Comparison of ENCODE assay signal across 22 mouse cellular contexts in the genomic region with DNA sequence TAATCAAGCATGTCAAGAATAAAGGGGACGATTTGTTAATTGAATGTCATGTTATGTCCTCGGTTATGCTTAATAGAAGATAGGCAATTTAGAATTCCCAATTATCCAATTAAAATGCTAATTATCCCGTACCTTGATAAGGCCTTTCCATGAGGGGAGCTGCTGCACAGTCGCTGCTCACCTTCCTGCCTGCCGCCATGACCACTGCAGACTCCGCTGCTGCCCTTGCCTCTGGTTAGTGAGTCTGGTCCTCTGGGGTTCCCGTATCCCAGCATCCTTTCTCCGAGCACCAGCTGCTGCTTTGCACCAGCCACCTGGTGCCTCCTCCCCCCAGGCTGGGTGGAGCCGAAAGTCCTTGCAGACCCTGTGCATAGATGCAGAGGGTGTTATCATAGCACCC. TPM values are rescaled to one million over a fixed set of nuclear protein-coding genes. Genes with fewer than 3 reads are reported as not detected.
DNase-seq lines count a peak whose midpoint lies in the region; ATAC-seq lines count a peak whose summit lies in the region.
"Had no signal": no experiment of that assay in that cellular context is flagged by ENCODE, and none has a peak within 500 bp of the region (broad histone marks: within the 10 kb centered on the region; RNA-seq: fewer than 3 reads in every experiment).

No protein-coding gene starts in this region.

- H3K4me2 ChIP-seq in midbrain, embryonic 11.5 days, result no peak overlapping the region
- H3K4me2 ChIP-seq in midbrain, embryonic 16.5 days (ENCODE audit: low read length), result no peak overlapping the region
- no peak overlapping the region for H3K4me2 ChIP-seq in hindbrain, embryonic 12.5 days (replicated peaks)
- no peak overlapping the region for H3K4me2 ChIP-seq in midbrain, embryonic 13.5 days (replicated peaks)
- no peak overlapping the region for H3K4me2 ChIP-seq in neural tube, embryonic 15.5 days
- H3K4me2 ChIP-seq: forebrain, embryonic 15.5 days; heart, embryonic 11.5 days had no signal

- H3K36me3 ChIP-seq in midbrain, embryonic 11.5 days (ENCODE audit: control insufficient read depth, insufficient read depth, low read length), result no peaks in the 10 kb centered on the region; the same call in 1 of the 2 replicates
- no peaks in the 10 kb centered on the region for H3K36me3 ChIP-seq in midbrain, embryonic 16.5 days (ENCODE audit: control insufficient read depth, insufficient read depth, low read length)
- no peaks in the 10 kb centered on the region for H3K36me3 ChIP-seq in hindbrain, embryonic 12.5 days
- no peaks in the 10 kb centered on the region for H3K36me3 ChIP-seq in midbrain, embryonic 13.5 days
- H3K36me3 ChIP-seq in neural tube, embryonic 15.5 days, result no peaks in the 10 kb centered on the region
- H3K36me3 ChIP-seq: forebrain, embryonic 15.5 days had no signal

- no peaks in the 10 kb centered on the region for H3K9me3 ChIP-seq in midbrain, embryonic 11.5 days (ENCODE audit: control insufficient read depth, low read length)
- H3K9me3 ChIP-seq in midbrain, embryonic 16.5 days (replicated peaks; ENCODE audit: control insufficient read depth, low read length, poor library complexity, severe bottlenecking), result no peaks in the 10 kb centered on the region
- no peaks in the 10 kb centered on the region for H3K9me3 ChIP-seq in hindbrain, embryonic 12.5 days (replicated peaks)
- H3K9me3 ChIP-seq in midbrain, embryonic 13.5 days, result no peaks in the 10 kb centered on the region
- no peaks in the 10 kb centered on the region for H3K9me3 ChIP-seq in neural tube, embryonic 15.5 days (replicated peaks)
- H3K9me3 ChIP-seq: forebrain, embryonic 15.5 days had no signal

- no peaks in the 10 kb centered on the region for H3K4me1 ChIP-seq in midbrain, embryonic 11.5 days (ENCODE audit: control insufficient read depth, insufficient read depth, low read length)
- peaks cover 5% of the 10 kb centered on the region; the same call in 1 of the 2 replicates for H3K4me1 ChIP-seq in midbrain, embryonic 16.5 days (ENCODE audit: control insufficient read depth, insufficient read depth, low read length)
- H3K4me1 ChIP-seq in hindbrain, embryonic 12.5 days, result peaks cover 18% of the 10 kb centered on the region
- H3K4me1 ChIP-seq in midbrain, embryonic 13.5 days (replicated peaks), result peaks cover 15% of the 10 kb centered on the region
- H3K4me1 ChIP-seq in neural tube, embryonic 15.5 days, result 0 out of 2 replicates have a peak, but pooled peaks cover 5% of the 10 kb centered on the region

- no peak overlapping the region for H3K4me3 ChIP-seq in midbrain, embryonic 11.5 days (ENCODE audit: low read depth, low read length)
- no peak overlapping the region for H3K4me3 ChIP-seq in midbrain, embryonic 16.5 days (ENCODE audit: low read depth, low read length)
- no peak overlapping the region for H3K4me3 ChIP-seq in hindbrain, embryonic 12.5 days
- no peak overlapping the region for H3K4me3 ChIP-seq in midbrain, embryonic 13.5 days (replicated peaks)
- no peak overlapping the region for H3K4me3 ChIP-seq in neural tube, embryonic 15.5 days (replicated peaks)
- H3K4me3 ChIP-seq: forebrain, embryonic 15.5 days; left cerebral cortex, adult 2 months had no signal

- no peak for DNase-seq in midbrain, embryonic 11.5 days (ENCODE audit: low spot score, missing footprints)
- no peak for DNase-seq in right cerebral cortex, adult 18-20 months
- DNase-seq in kidney, adult 9 months, result no peak
- DNase-seq: adrenal gland, postnatal 36 days; B cell, adult 2 months; cerebellum, adult 18-20 months; cerebellum, postnatal 36 days; heart, postnatal 14 days; kidney, adult 8-10 months; kidney, postnatal 36 days; left cerebral cortex, postnatal 4 days; liver, postnatal 0 days; lung, postnatal 10 days; right cerebral cortex, postnatal 14 days; spleen, adult 18-20 months had no signal

- H3K27ac ChIP-seq in midbrain, embryonic 11.5 days (ENCODE audit: low read depth, low read length), result no peak overlapping the region
- no peak overlapping the region for H3K27ac ChIP-seq in midbrain, embryonic 16.5 days (ENCODE audit: low read length)
- H3K27ac ChIP-seq in hindbrain, embryonic 12.5 days, result no peak overlapping the region; the same call in 1 of the 2 replicates
- 0 out of 2 replicates have a peak overlapping the region, but pooled peaks have one; percentile 21 for H3K27ac ChIP-seq in midbrain, embryonic 13.5 days
- H3K27ac ChIP-seq in neural tube, embryonic 15.5 days (replicated peaks), result no peak overlapping the region
- H3K27ac ChIP-seq: forebrain, embryonic 15.5 days; left cerebral cortex, adult 2 months had no signal

- H3K27me3 ChIP-seq in midbrain, embryonic 11.5 days (ENCODE audit: control insufficient read depth, insufficient read depth, low read length), result no peaks in the 10 kb centered on the region
- no peaks in the 10 kb centered on the region for H3K27me3 ChIP-seq in midbrain, embryonic 16.5 days (ENCODE audit: control insufficient read depth, insufficient read depth, low read depth, low read length)
- no peaks in the 10 kb centered on the region for H3K27me3 ChIP-seq in hindbrain, embryonic 12.5 days
- H3K27me3 ChIP-seq in midbrain, embryonic 13.5 days, result no peaks in the 10 kb centered on the region
- no peaks in the 10 kb centered on the region for H3K27me3 ChIP-seq in neural tube, embryonic 15.5 days (replicated peaks)
- H3K27me3 ChIP-seq: forebrain, embryonic 15.5 days had no signal

- H3K9ac ChIP-seq in midbrain, embryonic 11.5 days (ENCODE audit: low read length), result no peak overlapping the region
- no peak overlapping the region for H3K9ac ChIP-seq in midbrain, embryonic 16.5 days (ENCODE audit: low read depth, low read length)
- H3K9ac ChIP-seq in hindbrain, embryonic 12.5 days, result no peak overlapping the region
- no peak overlapping the region for H3K9ac ChIP-seq in midbrain, embryonic 13.5 days (replicated peaks)
- no peak overlapping the region for H3K9ac ChIP-seq in neural tube, embryonic 15.5 days (replicated peaks)
- H3K9ac ChIP-seq: forebrain, embryonic 15.5 days; liver, postnatal 0 days had no signal

- WGBS in midbrain, embryonic 11.5 days, result 71% methylated on average over 9 of the region's 9 CpGs
- WGBS in midbrain, embryonic 16.5 days, result 49% methylated on average over 9 of the region's 9 CpGs
- 41% methylated on average over 9 of the region's 9 CpGs for WGBS in hindbrain, embryonic 12.5 days
- WGBS in midbrain, embryonic 13.5 days, result 45% methylated on average over 9 of the region's 9 CpGs
- 31% methylated on average over 9 of the region's 9 CpGs for WGBS in neural tube, embryonic 15.5 days

- peak; percentile 40 for ATAC-seq in midbrain, embryonic 11.5 days (ENCODE audit: low FRiP score)
- no peak for ATAC-seq in midbrain, embryonic 16.5 days
- peak; percentile 72 for ATAC-seq in hindbrain, embryonic 12.5 days (ENCODE audit: low FRiP score)
- ATAC-seq in midbrain, embryonic 13.5 days, result peak; percentile 75
- peak; percentile 64 for ATAC-seq in neural tube, embryonic 15.5 days (ENCODE audit: low FRiP score)
- ATAC-seq: forebrain, embryonic 15.5 days; liver, postnatal 0 days had no signal

RNA-seq across cellular contexts. Expression of a gene that starts 43.1 kb away (rescaled TPM):
- 36.2 and 37.7 TPM in 2 replicates for polyA plus RNA-seq in midbrain, embryonic 11.5 days (2014; fragmentation: Nextera tagmentation; extraction: Ambion mirVana)
- polyA plus RNA-seq in midbrain, embryonic 16.5 days (2015; fragmentation: Nextera tagmentation; extraction: Ambion mirVana), result 24.2 and 27.3 TPM in 2 replicates
- 46.1 and 50.3 TPM in 2 replicates for polyA plus RNA-seq in hindbrain, embryonic 12.5 days (2016; fragmentation: Nextera tagmentation; extraction: Ambion mirVana)
- 42.4 and 46.1 TPM in 2 replicates for polyA plus RNA-seq in midbrain, embryonic 13.5 days (2015; fragmentation: Nextera tagmentation; extraction: Ambion mirVana)
- polyA plus RNA-seq in neural tube, embryonic 15.5 days (2015; fragmentation: Nextera tagmentation; extraction: Ambion mirVana), result 27.5 and 29.5 TPM in 2 replicates
